Mouse (Mus musculus) layer of hippocampus, adult 18-20 months (tissue): ENCODE measurements around the gene Nt5c. TPM values are rescaled to one million over a fixed set of nuclear protein-coding genes. Genes with fewer than 3 reads are reported as not detected.

Experiments
- microRNA-seq, 2 experiments: library from miRNA; unstranded; fragments of <30 nt; microRNA quantifications; one replicate each; pipeline ENCODE4 v1.2.0; 2021
- total RNA-seq, 2 experiments: library from RNA; stranded (reverse); gene quantifications; 2 replicates each; pipeline ENCODE4 v1.2.3; 2021

Gene Nt5c
- total RNA-seq, 2 experiments from 2014 or later = 66.5 to 66.8 TPM

Small RNA genes within 50 kb of the gene (microRNA-seq; reads per million reads assigned to microRNA genes)
- gene Mir3968 = 0 reads per million in 2 experiments

Other genes starting within 250 kb of the Nt5c start
- 10 to 100 TPM; 43.3 to 44.8 TPM for gene Grin2c, start 224.6 kb downstream of the Nt5c start, total RNA-seq
- 10 to 100 TPM; 19.0 to 19.9 TPM for gene Fdxr, start 214.8 kb downstream of the Nt5c start, total RNA-seq
- 10 to 100 TPM; 16.7 to 17.3 TPM for gene Fads6, start 194.2 kb downstream of the Nt5c start, total RNA-seq
- 1 to 10 TPM in 1 of 2 experiments, under 1 TPM in 1; 0.20 to 1.0 TPM for gene Otop2, start 184.7 kb downstream of the Nt5c start, total RNA-seq
- under 1 TPM; 0.66 to 0.79 TPM for gene Ush1g, start 169.8 kb downstream of the Nt5c start, total RNA-seq
- under 1 TPM in 1 of 2 experiments, not detected in 1; 0.22 TPM for gene Otop3, start 157.1 kb downstream of the Nt5c start, total RNA-seq
- gene Hid1, start 124.1 kb downstream of the Nt5c start, total RNA-seq = 100 to 1,000 TPM; 110 to 115 TPM
- gene Cdr2l, start 109.9 kb downstream of the Nt5c start, total RNA-seq = 10 to 100 TPM; 29.7 to 30.6 TPM
- gene Mrpl58, start 88.1 kb downstream of the Nt5c start, total RNA-seq = 100 to 1,000 TPM in 1 of 2 experiments, 10 to 100 TPM in 1; 97.7 to 102 TPM
- gene Atp5h, start 71.9 kb downstream of the Nt5c start, total RNA-seq = 100 to 1,000 TPM; 468 to 483 TPM
- 10 to 100 TPM; 81.5 to 82.2 TPM for gene Kctd2, start 71.7 kb downstream of the Nt5c start, total RNA-seq
- not detected for gene Trim80, start 51.3 kb downstream of the Nt5c start, total RNA-seq
- not detected for gene Slc16a5, start 29.4 kb downstream of the Nt5c start, total RNA-seq
- 10 to 100 TPM; 11.4 to 13.8 TPM for gene Armc7, start 16.2 kb downstream of the Nt5c start, total RNA-seq
- gene Jpt1, start 22.5 kb upstream of the Nt5c start, total RNA-seq = 100 to 1,000 TPM; 136 to 139 TPM
- gene Sumo2, start 44.4 kb upstream of the Nt5c start, total RNA-seq = 100 to 1,000 TPM; 307 to 316 TPM
- gene Nup85, start 72.6 kb upstream of the Nt5c start, total RNA-seq = 10 to 100 TPM; 46.8 to 48.6 TPM
- 10 to 100 TPM; 49.0 to 50.1 TPM for gene Mrps7, start 112.1 kb upstream of the Nt5c start, total RNA-seq
- 10 to 100 TPM; 68.6 to 73.5 TPM for gene Gga3, start 112.2 kb upstream of the Nt5c start, total RNA-seq
- gene Mif4gd, start 121.1 kb upstream of the Nt5c start, total RNA-seq = 10 to 100 TPM; 18.9 to 19.4 TPM
- gene Slc25a19, start 136.4 kb upstream of the Nt5c start, total RNA-seq = 10 to 100 TPM; 59.2 to 61.9 TPM
- gene Grb2, start 216.7 kb upstream of the Nt5c start, total RNA-seq = 100 to 1,000 TPM; 184 to 203 TPM